32 mouse cellular contexts compared by ENCODE assay signal in the genomic region with DNA sequence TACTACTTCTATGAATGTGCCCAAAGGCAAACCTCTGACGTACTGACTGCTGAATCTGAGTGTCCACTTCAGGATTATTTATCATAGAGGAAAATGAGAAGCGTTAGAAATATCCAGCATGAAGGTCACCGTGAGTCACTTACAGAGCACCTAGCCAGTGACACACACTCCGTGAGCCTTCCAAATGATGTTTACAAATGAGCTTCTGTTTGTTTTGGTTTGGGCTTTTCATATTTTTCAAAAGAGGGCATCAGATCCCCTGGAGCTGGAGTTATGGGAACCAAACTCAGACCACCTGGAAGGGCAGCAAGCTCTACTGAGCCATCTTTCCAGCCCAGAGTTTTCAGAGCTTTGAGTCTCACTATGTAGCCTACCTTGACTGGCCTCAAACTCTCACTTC.
"Had no signal": no experiment of that assay in that cellular context is flagged by ENCODE, and none has a peak within 500 bp of the region (broad histone marks: within the 10 kb centered on the region; RNA-seq: fewer than 3 reads in every experiment).

No protein-coding gene starts in this region.

- H3K9me3 ChIP-seq: limb, embryonic 10.5 days; limb, embryonic 12.5 days; limb, embryonic 13.5 days; limb, embryonic 15.5 days; liver, embryonic 12.5 days; liver, embryonic 13.5 days; liver, embryonic 15.5 days; lung, embryonic 15.5 days; megakaryocyte, embryonic 14.5 days; midbrain, embryonic 10.5 days; midbrain, embryonic 12.5 days; midbrain, embryonic 13.5 days; midbrain, embryonic 15.5 days; neural tube, embryonic 12.5 days had no signal

- H3K4me1 ChIP-seq: liver, embryonic 15.5 days; midbrain, embryonic 10.5 days; midbrain, embryonic 12.5 days; midbrain, embryonic 13.5 days; midbrain, embryonic 15.5 days; neural tube, embryonic 12.5 days had no signal

- H3K36me3 ChIP-seq: limb, embryonic 10.5 days; limb, embryonic 12.5 days; limb, embryonic 13.5 days; limb, embryonic 15.5 days; liver, embryonic 12.5 days; liver, embryonic 13.5 days; liver, embryonic 15.5 days; lung, embryonic 15.5 days; midbrain, embryonic 10.5 days; midbrain, embryonic 12.5 days; midbrain, embryonic 13.5 days; midbrain, embryonic 15.5 days; neural tube, embryonic 12.5 days had no signal

- DNase-seq: left cerebral cortex, postnatal 4 days; liver; liver, embryonic 13.5 days; lung, adult 18-20 months; lung, adult 2 months; lung, embryonic 14.5 days; lung, postnatal 10 days; lung, postnatal 14 days; lung, postnatal 36 days; lung, postnatal 4 days; midbrain, embryonic 14.5 days had no signal

- H3K9ac ChIP-seq: limb, embryonic 12.5 days; limb, embryonic 13.5 days; limb, embryonic 15.5 days; liver, embryonic 12.5 days; liver, embryonic 13.5 days; liver, embryonic 14.5 days; liver, embryonic 15.5 days; lung, embryonic 14.5 days; lung, embryonic 15.5 days; midbrain, embryonic 12.5 days; midbrain, embryonic 13.5 days; midbrain, embryonic 15.5 days; neural tube, embryonic 12.5 days had no signal

- H3K27me3 ChIP-seq: limb, embryonic 12.5 days; limb, embryonic 13.5 days; limb, embryonic 15.5 days; liver, embryonic 12.5 days; liver, embryonic 13.5 days; liver, embryonic 15.5 days; lung, embryonic 15.5 days; midbrain, embryonic 13.5 days; midbrain, embryonic 15.5 days; neural tube, embryonic 12.5 days had no signal

- H3K4me3 ChIP-seq: left cerebral cortex, adult 2 months; limb, embryonic 10.5 days; limb, embryonic 12.5 days; limb, embryonic 13.5 days; limb, embryonic 15.5 days; liver, embryonic 12.5 days; liver, embryonic 13.5 days; liver, embryonic 15.5 days; lung, embryonic 15.5 days; megakaryocyte, embryonic 14.5 days; midbrain, embryonic 10.5 days; midbrain, embryonic 12.5 days; midbrain, embryonic 13.5 days; midbrain, embryonic 15.5 days; myocyte; neural tube, embryonic 12.5 days had no signal

- H3K4me2 ChIP-seq: limb, embryonic 12.5 days; limb, embryonic 13.5 days; limb, embryonic 15.5 days; liver, embryonic 11.5 days; liver, embryonic 12.5 days; liver, embryonic 13.5 days; liver, embryonic 15.5 days; lung, embryonic 14.5 days; lung, embryonic 15.5 days; midbrain, embryonic 11.5 days; midbrain, embryonic 12.5 days; midbrain, embryonic 13.5 days; midbrain, embryonic 15.5 days; neural tube, embryonic 12.5 days had no signal

- ATAC-seq: liver, embryonic 12.5 days; lung, postnatal 0 days; midbrain, embryonic 13.5 days; midbrain, embryonic 15.5 days; midbrain, embryonic 16.5 days had no signal

- H3K27ac ChIP-seq: left cerebral cortex, adult 2 months; limb, embryonic 10.5 days; limb, embryonic 12.5 days; limb, embryonic 13.5 days; limb, embryonic 15.5 days; liver, embryonic 12.5 days; liver, embryonic 13.5 days; liver, embryonic 14.5 days; liver, embryonic 15.5 days; lung, embryonic 15.5 days; macrophage; midbrain, embryonic 10.5 days; midbrain, embryonic 12.5 days; midbrain, embryonic 13.5 days; midbrain, embryonic 15.5 days; neural tube, embryonic 12.5 days had no signal
